Mouse (Mus musculus): ENCODE measurements around the gene Hist2h2aa1.
"Not testable (repeated sequence)": the region's sequence is repeated elsewhere in the genome, so short reads cannot be mapped to it uniquely, and the experiment has no call there.

Gene Hist2h2aa1

GRCm38 (mm10) chr3:96287334-96287733, 42.0 kb downstream of the Hist2h2aa1 start:
- not testable (repeated sequence) for DNase-seq

GRCm38 (mm10) chr3:96289201-96289600, 43.9 kb downstream of the Hist2h2aa1 start:
- DNase-seq, result no peak

- DNase-seq, result not testable (repeated sequence)
Measured at GRCm38 (mm10) chr3:96290727-96291126, 45.4 kb downstream of the Hist2h2aa1 start.

- DNase-seq, result no peak
Measured at GRCm38 (mm10) chr3:96292641-96293040, 47.3 kb downstream of the Hist2h2aa1 start.

GRCm38 (mm10) chr3:96293368-96293767, 48.1 kb downstream of the Hist2h2aa1 start:
- DNase-seq, result no peak

GRCm38 (mm10) chr3:96293787-96294186, 48.5 kb downstream of the Hist2h2aa1 start, which contains the start of gene Fcgr1:
Gene Fcgr1, minus strand, starts transcription at chr3:96293969.
- DNase-seq, result no peak

Measured in cerebellum, postnatal 25 days (tissue).